Mouse (Mus musculus): ENCODE data around the gene Lrrc28.

Lrrc28 gene

DNA sequence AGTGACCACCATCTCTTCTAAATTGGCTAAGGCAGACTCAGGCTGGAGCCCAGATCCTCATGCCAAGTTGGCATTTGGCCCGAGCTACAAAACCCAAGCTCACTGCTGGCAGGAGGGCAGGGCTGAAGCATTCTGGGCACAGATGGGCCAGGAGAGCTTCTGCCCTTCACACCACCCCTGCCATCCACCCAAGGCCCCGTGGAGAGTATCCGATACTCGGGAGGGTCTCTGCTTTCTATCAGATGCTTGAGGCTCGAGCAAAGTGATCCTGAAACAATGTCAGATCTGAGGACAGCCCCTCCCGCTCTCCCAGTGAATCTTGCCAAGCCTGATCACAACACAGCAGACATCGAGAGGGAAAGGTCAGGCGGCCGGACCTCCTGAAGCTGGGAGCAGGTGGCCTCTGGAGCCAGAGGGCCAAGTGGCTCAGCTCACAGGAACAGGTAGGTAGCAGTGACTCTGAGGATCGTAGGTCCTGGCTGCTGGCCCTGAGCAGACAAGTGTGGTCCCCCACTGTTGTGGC, 157.1 kb downstream of the Lrrc28 start:
- DNase-seq (ENCODE audit: low spot score in 2 of 2), result no peak

DNA sequence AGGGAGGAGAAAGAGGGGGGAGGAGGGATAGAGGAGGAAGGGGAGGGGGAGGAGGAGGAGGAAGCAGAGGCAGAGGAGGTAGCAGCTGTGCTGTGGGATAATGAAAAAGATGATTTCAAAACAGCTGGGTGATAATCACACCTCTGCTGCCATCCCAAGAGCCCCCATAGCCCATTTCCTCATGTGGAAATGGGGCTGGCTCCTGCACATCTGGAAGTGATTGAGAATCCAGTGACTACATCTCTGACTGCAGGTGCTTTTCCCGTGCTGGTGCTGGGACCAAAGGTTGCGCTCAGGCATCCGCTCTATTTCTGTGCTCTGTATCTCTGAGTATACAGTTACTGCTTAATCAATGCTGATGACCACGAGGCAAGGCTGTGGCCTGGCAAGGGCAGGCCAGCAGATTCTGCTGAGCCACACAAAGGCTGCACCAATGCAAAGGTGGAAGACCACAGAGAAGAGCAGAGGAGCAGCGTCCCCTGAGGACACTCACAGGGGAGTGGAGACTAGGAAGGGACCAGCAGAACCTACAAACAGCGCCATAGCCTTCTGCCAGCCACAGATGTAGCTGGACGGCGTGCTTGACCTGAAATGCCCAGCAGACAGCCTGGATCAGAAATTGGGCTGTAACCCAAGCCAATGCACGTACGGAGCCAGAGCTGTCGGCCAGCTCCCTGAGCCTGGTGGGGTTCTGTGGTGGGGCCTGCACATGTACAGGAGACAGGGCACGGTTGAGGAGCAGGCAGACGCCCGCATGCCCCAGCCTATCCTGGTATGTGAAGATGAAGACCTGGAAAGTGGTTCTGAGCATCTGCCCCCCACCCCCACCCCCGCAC, 157.9 kb downstream of the Lrrc28 start:
- DNase-seq (ENCODE audit: low spot score in 2 of 2), result no peak

DNA sequence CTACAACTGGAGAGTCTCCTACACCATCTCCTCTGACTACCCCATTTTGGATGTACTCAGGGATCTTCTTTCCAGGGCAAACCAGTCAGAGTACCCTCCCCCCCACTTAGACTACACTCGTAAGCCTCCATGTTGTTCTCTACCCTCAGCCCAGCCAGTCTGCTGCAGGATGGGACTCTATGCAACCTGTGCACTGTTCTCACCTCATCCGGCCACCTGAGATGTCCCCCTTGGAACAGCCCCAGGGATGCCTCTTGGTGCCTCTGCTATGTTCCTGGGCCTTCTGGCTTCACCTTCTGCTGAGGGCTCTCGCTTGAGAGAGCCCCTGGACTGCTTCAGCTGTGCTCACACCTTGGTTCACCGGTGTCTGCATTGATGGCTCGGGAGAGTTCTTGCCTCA, 158.7 kb downstream of the Lrrc28 start:
- DNase-seq (ENCODE audit: low spot score in 2 of 2), result no peak

DNA sequence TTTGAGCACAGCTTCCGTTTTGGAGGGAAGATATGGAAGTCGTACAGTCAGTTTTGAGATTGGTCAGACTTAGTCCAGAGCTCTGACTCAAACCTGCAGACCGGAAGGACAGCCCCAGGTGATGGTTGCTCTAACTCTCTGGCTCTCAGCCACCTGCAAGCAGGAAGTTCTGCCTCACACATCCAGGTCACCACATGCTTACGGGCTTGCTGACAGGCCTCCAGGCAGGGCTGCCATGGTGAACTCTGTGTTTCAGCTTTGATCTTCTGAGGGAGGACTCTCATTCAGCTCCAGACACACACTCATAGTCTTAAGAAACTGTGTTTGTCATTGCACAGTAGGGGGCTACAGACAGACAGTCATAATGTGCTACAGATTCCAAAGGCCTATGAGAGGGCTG, 161.4 kb downstream of the Lrrc28 start:
- no peak for DNase-seq (ENCODE audit: low spot score in 2 of 2)

DNA sequence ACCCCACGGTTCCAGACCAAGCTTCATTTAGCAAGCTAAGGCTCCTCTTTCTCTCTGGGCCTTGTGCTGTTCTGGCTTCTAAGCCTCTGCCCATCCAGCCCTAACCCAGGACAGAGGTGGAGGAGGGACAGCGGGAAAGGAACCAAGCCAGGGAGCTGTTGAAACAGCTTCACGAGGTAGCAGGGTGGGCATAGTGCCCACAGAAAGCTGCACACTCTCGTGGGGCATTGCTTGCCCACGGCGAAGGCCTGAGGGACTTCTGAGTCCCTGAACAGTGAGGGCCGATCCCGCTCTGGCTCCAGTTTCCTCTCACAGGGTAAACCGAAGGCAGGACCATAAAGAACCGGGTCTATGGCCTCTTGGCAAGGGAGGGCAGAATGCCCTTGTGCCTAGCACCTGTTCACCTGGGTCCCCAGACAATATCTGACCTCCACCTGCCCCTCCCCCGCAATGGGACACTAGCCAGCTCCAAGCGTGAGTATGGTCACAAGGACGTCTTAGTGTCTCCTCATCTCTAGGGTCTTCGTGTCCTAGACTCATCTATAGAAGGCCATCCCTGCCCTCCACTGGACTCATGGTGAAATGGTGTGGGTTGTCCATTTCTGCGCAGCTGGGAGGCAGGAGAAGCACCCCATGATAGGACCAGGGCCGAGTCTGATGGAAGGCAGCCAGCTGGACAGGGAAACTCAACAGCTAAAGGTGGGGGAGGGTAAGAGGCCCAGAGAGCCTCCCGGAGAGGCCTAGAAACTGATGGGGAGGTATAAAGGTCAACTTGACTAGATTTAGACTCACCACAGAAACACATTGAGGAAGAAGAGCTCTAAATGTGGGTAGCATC, 165.3 kb downstream of the Lrrc28 start:
- DNase-seq (ENCODE audit: low spot score in 2 of 2), result no peak

DNA sequence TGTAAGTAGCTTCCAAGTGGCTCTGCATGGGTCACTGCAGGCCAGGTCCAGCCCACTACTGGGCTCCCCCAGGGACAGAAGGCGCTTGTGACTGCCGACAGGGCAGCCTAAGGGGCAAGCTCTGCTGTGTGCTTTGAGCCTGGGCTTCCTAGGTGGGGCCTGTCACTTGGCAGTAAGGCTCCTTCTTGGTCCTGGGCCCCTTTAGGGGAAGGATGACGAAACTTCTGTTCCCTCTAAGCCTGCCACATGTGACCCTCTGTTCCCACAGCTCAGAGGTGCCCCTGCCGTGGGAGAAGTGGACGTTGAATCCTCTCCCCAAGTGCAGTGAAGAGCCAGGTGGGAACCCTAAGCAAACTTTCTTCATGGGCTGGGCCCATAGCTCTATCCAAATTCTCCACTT, 165.9 kb downstream of the Lrrc28 start:
- DNase-seq (ENCODE audit: low spot score in 2 of 2), result no peak

DNA sequence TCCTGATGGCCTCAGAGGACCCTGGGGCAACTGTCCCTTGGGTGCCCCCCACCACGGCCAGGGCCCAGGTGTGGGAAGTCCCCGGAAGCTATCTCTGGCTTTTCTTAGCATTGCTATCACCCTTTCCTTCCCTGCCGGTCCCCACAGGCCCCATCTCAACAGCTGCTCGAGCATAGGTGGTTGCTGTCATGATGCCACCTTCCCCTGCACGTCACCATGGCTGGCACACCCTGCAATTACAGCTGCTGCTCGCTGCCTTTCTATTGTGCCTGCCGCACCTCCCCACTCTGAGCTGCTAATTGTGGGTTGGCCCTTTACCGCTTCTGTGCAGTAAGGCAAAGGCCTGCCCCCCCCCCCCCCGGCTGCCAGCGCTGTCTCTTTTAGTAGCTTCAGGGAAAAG, 167.1 kb downstream of the Lrrc28 start:
- no peak for DNase-seq (ENCODE audit: low spot score in 2 of 2)

DNA sequence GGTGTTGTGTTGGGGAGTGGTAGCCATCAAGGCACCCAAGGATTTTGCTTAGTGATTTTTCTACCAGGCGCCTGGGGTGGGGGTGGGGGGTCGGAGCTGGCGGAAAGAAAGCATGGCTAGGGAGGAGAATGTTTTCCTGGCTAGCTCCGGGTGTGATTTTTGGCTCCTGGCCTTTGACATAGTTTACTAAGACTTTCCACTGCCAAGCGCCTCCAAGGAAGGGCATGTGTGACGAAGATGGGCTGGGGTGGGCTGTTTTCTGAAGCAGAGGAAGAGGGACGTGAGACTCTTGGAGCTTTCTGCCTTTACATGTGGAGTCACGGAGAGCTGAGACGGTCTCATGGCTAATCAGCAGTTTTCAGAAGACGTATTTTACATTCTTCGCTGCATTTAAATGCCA, 173.8 kb downstream of the Lrrc28 start:
- DNase-seq (ENCODE audit: low spot score in 2 of 2), result peak in 1 of 2 experiments; percentile 42

DNA sequence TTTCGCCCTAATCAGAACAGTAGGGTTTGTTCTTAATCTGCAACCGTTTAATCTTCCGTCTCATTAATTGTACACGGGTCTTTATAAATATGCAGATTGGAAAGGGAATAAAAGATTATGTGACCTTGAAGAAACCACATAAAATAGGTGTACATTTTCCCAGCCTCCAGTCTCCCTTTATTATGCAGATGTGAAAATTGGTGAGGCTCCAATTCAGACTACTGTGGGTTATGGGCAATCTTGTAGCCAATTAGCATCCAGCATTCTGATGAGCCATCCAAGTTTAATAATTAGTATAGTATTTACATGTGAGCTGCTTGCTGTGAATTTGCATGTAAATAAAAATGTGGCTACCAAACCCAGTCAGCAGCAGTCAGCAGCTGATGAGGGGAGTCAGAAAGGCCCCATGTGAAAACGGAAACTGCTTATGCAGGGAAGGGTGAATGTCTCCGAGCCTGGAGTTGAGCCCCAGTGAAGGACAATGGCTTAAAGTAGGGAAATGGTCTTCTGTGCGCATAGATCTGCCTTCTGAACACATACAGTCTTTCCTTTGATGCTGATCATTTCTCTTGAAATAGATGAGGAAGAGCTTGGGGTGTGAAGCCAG, 176.2 kb downstream of the Lrrc28 start:
- DNase-seq (ENCODE audit: low spot score in 2 of 2), result no peak

DNA sequence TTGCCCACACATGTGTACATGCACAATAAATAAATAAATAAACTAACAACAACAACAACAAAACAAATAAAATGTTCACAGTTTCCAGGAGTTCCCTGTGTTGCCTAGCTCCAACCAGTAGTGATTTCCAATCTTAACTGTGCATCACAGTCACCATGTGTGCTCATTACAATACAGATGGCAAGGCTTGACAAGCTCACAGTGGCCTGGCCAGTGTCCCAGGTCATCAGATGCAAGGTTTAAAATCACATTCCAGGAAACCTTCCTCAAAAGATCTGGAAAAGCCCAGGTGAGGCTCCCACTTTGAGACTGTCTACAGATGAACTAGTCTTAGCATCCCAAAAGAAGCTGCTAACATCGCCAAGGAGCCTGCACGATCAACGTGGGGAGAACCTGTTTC, 176.9 kb downstream of the Lrrc28 start:
- no peak for DNase-seq (ENCODE audit: low spot score in 2 of 2)

DNA sequence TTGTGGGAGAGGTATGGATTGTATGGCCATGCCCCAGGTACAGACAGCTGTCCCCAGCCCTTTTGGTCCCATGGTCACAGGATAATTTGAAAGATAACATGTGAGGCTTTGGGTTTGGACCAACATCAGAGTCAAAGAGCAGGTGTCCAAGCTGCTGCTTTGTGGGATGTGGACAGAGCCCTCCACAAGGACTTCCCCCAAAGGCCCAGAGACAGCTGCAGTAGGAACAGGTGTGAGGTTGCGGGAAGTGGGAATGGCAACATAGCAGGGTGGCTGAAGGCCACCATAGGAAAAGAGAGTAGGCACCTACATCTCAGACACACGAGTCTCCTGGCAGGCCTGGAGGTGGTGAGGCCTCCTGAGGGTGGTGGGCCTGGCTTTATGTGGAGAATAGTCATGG, 178.7 kb downstream of the Lrrc28 start:
- DNase-seq (ENCODE audit: low spot score in 2 of 2), result no peak

DNA sequence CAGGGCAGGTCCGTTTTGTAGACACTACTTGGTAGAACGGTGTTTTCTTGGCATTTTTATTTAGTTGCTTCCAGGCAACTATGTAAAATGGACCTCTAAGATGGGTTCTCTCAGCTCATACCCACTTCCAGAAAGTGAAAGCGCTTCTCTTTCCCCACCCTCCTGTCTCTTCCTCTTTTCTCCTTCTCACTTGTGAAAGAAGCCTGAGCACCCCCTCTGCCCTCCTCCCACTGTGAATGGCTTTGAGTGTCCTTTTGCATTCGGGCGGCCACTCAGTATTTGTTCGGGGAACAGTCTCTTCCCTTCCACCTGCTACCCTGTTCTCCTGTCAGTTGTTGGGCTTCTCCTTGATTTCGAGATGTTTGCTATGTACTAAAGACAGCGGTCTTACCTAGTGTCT, 180.4 kb downstream of the Lrrc28 start:
- DNase-seq (ENCODE audit: low spot score in 2 of 2), result no peak

DNA sequence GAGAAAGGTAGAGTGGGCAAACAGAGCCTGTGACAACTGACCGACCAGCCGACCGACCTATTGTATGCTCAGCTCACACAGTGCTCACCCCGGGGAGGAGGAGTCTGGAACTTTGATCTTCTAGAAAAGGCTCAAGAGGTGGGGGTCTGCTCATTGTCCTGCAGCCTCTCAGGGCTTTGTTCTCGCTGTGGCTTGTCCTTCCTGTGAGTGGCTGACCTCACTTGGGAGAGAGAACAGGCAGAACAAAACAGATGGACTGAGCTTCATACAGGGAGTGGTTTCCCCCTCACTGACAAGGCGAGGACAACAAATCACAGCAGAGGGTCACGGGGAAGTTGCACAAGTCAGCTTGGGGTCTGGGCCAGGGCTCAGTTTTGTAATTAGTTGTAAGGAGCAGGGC, 181.5 kb downstream of the Lrrc28 start:
- DNase-seq (ENCODE audit: low spot score in 2 of 2), result peak in 1 of 2 experiments; percentile 42
